Mouse (Mus musculus) bone marrow, adult 2 months (tissue): Measurements from ENCODE around the gene Jsrp1.

Experiments used
- CTCF ChIP-seq: fragments of 200-500 bp; IDR thresholded peaks from 2 replicates; pipeline ENCODE4 v1.5.1; 2011; ENCODE audit warnings: low read length, control low read depth; ENCODE audit not compliant: control insufficient read depth, insufficient read depth
- POLR2A ChIP-seq: fragments of 200-500 bp; IDR thresholded peaks from 2 replicates; pipeline ENCODE4 v1.6.1; 2011; ENCODE audit warnings: low read depth, mild to moderate bottlenecking, control low read depth, low read length, borderline replicate concordance; ENCODE audit not compliant: control insufficient read depth

- TF ChIP-seq CTCF: no peak
- no peak for TF ChIP-seq POLR2A
These were observed 19.5 kb downstream of the Jsrp1 start for GRCm38 (mm10) chr10:80793803-80794202.
